Mouse (Mus musculus) small intestine, adult 2 months (tissue): ENCODE measurements around the gene Strbp.

Source experiments
- CTCF ChIP-seq: fragments of 200-500 bp; IDR thresholded peaks from 2 replicates; pipeline ENCODE4 v1.5.1; 2012; ENCODE audit warnings: low read depth, mild to moderate bottlenecking, control low read depth, inconsistent platforms, low read length, moderate library complexity, mixed read lengths; ENCODE audit not compliant: insufficient replicate concordance, insufficient read length; ENCODE audit errors: extremely low read depth
- POLR2A ChIP-seq: fragments of 200-500 bp; IDR thresholded peaks from 2 replicates; pipeline ENCODE4 v1.6.1; 2012; ENCODE audit warnings: low read depth, mild to moderate bottlenecking, control low read depth, inconsistent platforms, low read length, moderate library complexity

DNA sequence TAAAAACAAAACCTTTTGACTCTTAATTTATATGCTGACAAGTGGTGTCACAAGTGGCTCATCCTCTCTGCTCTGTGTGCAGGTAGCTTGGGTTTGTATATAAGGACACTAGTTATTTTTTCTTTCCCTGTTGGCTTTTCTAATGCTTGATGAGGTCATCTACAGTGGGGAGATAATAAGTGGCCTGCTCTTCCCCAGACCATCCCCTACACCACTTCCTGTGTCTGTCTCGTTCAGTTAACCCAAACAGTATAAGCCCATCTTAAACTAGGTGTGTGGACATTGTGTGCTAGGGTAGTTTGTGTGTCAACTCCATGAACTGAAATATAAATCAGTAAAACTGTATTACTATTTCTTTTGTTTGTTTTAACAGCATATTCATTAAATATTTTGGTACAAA is 137.6 kb downstream of the Strbp start:
- TF ChIP-seq CTCF = no peak
- TF ChIP-seq POLR2A = no peak
